Mouse (Mus musculus): Measurements from ENCODE around the gene Tmem203.

GRCm38 (mm10) chr2:25221331-25221772 is 33.9 kb upstream of the Tmem203 start:
- TF ChIP-seq GATA1 (IDR thresholded peaks at IDR 0.05; ENCODE audit: borderline replicate concordance, low read length) = no peak
- TF ChIP-seq FLI1 (IDR thresholded peaks at IDR 0.05; ENCODE audit: low read length) = no peak
